ENCODE assay signal across 25 mouse cellular contexts in genomic region chr13:37586511-37586910, GRCm38 (mm10).
"Had no signal": no experiment of that assay in that cellular context is flagged by ENCODE, and none has a peak within 500 bp of the region (broad histone marks: within the 10 kb centered on the region; RNA-seq: fewer than 3 reads in every experiment).

No protein-coding gene starts in this region.

- H3K27ac ChIP-seq: heart, adult 2 months; heart, embryonic 13.5 days; heart, embryonic 15.5 days; hindbrain, embryonic 13.5 days; hindbrain, embryonic 15.5 days; hindbrain, postnatal 0 days; kidney, embryonic 15.5 days; kidney, postnatal 0 days; limb, embryonic 13.5 days; limb, embryonic 15.5 days; liver, embryonic 12.5 days; liver, embryonic 14.5 days had no signal

- H3K36me3 ChIP-seq: heart, embryonic 13.5 days; heart, embryonic 15.5 days; hindbrain, embryonic 13.5 days; hindbrain, embryonic 15.5 days; kidney, embryonic 15.5 days; limb, embryonic 13.5 days; limb, embryonic 15.5 days; liver, embryonic 12.5 days had no signal

- DNase-seq: gastrocnemius, postnatal 14 days; gastrocnemius, postnatal 36 days; heart, adult 11 months; heart, adult 2 months; heart, postnatal 14 days; heart, postnatal 36 days; kidney, adult 11 months; kidney, adult 2 months; kidney, adult 9 months; kidney, postnatal 14 days; kidney, postnatal 36 days; layer of hippocampus, adult 9-11 months; layer of hippocampus, postnatal 36 days; left cerebral cortex, postnatal 4 days had no signal

- H3K4me3 ChIP-seq: heart, adult 2 months; heart, embryonic 13.5 days; heart, embryonic 15.5 days; hindbrain, embryonic 13.5 days; hindbrain, embryonic 15.5 days; kidney, embryonic 15.5 days; limb, embryonic 13.5 days; limb, embryonic 15.5 days; liver, embryonic 12.5 days had no signal

- H3K27me3 ChIP-seq: heart, embryonic 15.5 days; hindbrain, embryonic 13.5 days; hindbrain, embryonic 15.5 days; kidney, embryonic 15.5 days; limb, embryonic 13.5 days; limb, embryonic 15.5 days; liver, embryonic 12.5 days had no signal

- H3K4me1 ChIP-seq: heart, embryonic 15.5 days; hindbrain, embryonic 13.5 days; hindbrain, embryonic 15.5 days; kidney, embryonic 15.5 days; limb, embryonic 13.5 days; limb, embryonic 15.5 days had no signal
